Mouse (Mus musculus): ENCODE measurements around the gene Slc7a10.
"Not testable (repeated sequence)": the region's sequence is repeated elsewhere in the genome, so short reads cannot be mapped to it uniquely, and the experiment has no call there.

Slc7a10 gene

DNA sequence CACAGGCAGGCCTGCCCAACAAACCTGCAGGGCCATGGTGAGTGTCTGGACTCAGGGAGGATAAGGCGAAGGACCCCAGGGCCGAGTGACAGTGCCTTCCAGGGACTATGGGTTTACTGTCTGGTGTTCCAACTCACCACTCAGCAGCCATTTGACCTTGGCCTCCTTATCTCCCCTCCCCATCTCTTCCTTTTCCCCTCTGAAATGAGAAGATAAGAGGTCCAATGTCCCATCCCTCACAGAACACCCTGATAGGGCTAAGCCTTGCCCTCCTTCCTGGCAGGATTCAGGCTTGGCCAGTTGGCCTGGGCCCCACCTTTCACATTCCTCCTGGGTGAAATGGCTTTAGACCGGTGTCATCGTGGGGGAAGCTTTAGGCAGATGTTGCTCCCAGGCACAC lies 10.7 kb upstream of the Slc7a10 start:
- DNase-seq = no peak

DNA sequence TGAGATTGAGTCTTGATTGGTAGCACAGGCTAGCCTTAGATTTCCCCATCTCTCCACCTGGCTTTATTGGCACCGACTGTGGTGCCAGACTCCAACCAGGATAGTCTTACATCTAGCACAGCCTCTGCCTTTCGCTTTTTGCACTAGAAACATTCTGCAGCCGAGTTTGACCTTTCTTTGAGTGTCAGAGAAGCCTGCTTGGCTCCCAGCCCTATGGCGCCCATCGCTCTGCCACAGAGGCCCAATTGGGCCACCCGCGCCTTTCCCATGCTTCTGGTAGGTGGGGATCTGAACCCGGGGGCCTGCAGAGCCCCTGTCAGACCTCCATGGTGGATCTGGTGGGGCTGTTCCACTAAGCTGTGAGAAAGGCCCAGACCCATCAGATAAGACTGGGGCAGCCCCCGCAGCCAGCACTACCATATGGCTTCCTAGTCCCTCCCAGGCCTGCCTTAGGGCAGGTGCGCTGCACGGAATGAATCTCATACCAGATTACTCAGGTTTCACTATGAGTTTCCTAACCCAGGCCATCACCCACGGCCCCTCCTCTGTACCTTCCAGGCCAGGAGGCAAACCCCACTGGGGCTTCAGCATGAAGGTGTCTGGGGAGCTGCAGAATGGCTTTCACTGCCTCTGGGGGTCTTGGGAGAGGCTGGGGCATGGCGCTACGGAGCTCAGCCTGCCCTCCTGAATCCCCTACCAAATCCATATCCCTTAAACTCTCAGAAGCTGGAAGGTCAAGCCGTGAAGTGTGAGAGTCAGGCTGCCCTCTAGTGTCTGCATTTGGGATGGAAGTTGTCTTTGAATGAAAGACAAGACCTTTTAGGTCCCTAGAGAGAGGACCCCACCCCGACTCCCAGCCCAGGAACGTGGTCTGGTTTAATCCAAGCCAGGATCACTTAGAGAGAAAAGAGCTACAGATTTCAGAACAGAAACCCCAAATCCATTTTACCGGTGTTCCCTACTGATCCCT lies 9.5 kb upstream of the Slc7a10 start:
- peak; percentile 25 for DNase-seq

DNA sequence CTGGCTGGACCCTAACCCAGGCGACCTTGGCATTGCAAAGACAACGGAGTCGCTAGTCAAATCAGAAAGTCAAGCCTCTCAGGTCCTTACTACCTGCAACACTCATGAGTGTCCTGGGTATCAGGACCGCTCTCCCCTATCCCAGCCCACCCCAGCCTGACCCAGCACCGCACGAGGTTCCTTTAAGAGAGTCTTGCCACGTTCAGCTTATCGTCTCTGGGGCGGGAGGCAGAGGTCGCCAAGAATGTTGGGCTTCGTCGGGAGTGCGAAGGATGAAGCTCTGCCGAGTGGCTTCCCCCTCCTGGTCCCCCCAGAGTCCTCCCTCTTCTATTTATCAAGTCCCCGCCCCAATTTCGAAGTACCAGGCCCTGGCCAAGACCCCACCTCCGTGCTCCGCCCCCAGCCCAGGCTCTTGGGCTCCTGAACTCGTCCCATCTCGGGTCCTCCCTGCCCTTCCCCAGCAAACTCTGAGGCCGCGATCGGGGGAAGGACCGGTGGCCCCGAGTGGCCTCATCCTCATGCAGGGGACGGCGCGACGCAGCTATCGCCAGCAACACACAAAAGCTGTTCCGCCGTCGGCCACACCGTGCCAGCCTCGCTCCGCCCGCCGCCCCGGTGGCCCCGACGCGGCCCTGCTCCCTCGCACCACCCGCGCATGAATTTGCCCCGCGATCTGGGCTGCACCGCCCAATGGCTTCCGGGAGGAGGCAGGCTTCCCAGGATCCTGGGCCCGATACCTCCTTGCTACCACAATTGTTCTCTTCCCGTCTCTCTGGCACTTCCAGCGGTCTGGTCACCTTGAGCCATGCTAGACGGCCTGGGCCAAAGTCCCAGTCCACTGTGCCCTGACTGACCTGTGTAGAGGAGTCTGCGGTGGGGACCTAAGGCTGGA lies 1.1 kb upstream of the Slc7a10 start:
- DNase-seq = no peak

DNA sequence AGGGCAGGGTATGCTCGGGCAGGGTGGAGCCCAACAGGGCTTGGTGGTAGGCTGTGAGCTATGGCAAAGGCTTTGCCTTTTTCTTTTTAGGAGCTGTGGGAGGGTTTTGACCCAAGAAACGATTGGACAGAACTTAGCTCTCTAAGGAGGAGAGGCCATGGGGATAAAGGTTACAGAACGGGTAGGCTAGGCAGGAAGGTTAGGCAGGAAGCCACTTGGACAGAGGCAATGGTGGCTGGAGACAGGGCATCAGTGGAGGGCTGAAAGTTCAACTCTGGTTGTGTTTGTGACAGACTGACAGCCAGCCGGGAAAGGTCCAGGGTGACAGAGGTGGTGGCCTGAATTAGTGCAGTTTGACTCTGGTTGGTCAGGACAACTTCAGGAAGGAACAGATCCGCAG lies 3.5 kb downstream of the Slc7a10 start:
- DNase-seq = no peak

DNA sequence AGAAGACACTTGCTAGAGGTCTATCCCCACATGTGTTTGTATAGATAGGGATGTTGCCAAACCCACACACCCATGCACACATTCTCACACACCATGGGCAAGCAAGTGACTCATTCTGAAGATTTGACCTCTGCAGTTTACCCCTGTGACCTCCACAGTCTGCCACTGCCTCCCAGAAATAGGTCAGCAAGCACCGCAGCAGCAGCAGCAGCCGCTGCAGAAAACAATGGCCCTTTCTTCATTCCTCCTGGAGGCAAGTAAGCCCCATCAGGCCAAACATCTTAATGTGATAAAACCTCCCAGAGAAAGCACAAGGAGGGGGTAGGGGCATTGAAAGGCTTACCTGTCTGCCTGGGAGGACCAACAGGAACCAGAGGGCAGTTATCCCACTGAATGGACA lies 5.1 kb downstream of the Slc7a10 start:
- no peak for DNase-seq

DNA sequence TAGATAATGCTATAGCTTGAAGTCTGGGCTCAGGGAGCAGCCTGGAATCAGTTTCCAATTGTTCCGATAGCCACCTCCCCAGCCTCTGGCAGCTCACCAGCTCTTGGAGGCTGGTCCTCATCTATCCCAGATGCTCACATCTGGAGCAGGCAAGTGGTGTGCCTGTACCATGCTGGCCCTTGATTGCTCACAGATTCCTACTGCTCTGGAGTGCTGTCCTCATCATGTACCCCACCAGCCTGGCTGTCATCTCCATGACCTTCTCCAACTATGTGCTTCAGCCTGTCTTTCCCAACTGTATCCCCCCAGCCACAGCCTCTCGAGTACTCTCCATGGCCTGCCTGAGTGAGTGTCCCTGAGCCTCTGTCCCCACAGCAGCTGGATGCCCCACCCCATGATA lies 10.8 kb downstream of the Slc7a10 start:
- no peak for DNase-seq

DNA sequence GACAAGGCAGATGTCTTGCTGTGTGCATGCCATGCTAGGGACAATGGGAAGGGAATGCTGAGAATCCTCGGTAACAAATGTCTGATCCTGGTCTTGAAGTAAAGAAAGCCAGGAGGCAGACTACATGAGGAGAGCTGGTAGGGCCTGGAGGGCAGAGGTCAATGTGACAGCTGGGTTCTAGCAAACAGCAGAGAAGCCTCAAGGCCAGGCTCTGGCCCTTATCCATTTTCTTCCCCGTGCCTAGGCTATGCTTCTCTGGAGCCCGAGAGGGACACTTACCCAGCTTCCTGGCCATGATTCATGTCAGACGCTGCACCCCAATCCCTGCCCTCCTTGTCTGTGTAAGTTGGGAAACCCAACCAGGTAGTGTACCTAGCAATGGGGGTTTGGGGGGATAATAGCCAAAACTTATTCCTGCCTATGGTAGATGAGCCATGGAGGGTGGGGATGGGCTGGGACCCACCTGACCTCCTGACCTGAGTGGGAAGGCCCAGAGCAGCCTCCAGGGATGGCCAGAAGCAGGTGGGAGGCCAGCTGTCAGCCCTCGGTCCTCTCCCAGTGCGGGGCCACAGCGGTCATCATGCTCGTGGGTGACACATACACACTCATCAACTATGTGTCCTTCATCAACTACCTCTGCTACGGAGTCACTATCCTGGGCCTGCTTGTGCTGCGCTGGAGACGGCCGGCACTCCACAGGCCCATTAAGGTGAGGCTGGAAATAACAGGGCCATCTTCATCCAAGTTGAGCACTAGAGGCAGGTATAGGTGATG lies 13.0 kb downstream of the Slc7a10 start:
- DNase-seq = no peak

DNA sequence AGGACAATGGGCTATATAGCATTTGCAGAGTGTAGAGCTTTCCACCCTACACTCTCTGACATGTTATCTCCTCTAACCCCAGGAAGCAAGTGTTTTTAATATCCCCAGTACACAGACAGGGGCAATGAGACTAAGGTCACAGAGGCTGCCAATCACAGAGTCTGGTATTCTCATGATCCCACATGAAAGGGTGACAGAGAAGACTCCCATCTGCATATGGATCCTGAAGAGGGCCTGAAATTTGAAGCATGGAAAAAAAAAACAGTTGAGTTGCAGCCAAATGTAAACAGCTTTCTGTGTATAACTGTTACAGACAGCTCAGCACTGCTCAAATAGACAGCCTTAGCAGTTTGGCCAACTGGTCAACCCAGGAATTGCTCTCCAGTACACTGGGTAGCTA lies 13.6 kb downstream of the Slc7a10 start:
- no peak for DNase-seq

DNA sequence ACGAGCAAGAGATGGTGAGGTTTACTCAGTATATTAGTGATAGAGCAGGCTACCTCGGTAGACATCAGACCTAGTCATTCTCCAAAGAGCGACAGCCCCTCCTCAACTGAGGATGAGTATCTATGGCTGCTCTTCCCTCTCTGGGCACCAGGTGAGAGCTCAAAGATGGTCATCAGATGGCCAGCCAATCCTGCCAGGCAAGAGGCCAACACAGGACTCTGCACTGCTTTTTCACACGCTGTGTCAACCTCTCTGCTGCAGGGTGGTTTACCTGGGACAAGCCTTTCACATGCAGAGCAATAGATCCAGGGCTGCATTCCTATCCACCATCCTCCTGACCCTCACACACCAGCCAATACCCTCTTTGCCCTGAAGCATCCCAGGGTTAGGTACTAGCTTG lies 25.6 kb downstream of the Slc7a10 start:
- no peak for DNase-seq

DNA sequence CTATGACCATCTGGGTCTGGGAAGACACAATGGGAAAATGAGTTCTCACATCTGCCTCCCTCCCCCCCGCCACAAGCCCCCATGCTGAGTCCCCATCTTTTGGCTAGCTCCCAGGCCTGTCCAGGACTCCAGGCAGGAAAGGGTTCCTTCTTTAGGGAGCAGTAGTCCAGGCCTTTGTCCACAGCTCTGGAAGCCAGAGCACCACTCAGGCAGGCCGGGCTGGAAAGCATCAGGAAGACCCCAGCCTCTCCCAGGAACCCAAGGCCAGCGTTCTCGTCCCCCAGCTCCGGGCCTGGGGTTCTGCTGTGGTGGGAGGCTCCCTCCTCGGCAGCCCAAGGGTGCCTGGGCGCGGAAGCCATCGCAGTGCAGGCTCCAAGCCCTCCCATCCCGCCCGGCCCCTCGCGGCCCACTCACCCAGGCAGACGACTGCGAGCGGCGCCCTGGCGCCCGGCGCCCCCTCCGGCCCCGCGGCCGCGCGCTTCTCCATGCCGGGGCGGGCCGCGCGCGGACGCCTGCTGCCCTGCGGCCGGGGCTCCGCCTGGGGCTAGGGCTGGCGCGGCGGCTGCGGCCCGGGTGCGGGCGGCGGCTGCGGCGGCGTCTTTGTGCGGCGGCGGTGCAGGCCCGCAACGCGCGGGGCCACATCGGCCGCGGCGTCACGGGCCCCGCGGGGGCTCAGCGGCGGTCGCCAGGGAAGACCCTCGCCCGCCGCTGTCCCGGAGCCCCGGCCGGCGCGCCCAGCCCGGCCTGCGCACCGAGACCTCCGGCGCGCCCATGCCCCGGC lies 28.4 kb downstream of the Slc7a10 start:
- no peak for DNase-seq

DNA sequence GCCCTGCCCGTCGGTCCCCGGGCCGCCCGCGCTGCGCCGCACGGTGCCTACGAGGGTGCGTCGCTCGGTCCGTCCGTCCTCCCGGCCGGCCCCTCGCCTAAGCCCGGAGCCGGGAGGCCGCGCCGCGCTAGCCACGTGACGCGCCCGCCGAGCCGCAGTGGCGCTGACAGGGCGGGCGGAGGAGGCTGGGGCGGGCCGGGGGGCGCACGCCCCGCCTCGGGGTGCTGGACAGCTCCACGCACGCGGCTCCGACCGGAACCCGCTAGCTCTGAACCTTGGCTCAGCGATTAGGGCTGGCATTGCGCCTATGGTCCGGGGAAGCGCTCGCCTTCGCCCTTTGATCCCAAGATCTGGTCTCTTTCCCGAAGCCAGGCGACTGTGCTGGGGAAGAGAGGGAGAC lies 29.0 kb downstream of the Slc7a10 start, which contains the start of gene Lrp3:
Gene Lrp3 (minus strand): TSS at position 274 of the 400 bp plus-strand sequence.
- DNase-seq = peak; percentile 61

DNA sequence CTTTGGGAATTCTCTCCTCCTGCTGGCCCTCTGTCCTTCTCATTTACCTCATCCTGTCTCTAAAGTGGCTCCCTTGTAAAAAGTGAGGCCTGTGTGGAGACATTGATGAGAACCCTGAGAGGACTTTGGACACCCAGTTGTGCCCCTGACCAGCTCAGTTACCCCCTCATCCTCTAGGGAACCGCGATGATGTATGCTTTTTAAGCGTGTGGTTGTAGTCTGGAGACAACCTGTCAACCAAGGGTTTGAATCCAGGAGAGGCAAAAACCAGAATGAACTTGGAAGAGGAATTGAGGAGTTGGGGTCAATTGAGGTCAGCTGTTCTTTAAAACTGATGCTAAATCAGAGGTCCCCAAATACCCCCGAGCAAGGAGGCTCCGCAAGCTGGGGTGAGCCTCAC lies 29.5 kb downstream of the Slc7a10 start:
- DNase-seq = no peak

DNA sequence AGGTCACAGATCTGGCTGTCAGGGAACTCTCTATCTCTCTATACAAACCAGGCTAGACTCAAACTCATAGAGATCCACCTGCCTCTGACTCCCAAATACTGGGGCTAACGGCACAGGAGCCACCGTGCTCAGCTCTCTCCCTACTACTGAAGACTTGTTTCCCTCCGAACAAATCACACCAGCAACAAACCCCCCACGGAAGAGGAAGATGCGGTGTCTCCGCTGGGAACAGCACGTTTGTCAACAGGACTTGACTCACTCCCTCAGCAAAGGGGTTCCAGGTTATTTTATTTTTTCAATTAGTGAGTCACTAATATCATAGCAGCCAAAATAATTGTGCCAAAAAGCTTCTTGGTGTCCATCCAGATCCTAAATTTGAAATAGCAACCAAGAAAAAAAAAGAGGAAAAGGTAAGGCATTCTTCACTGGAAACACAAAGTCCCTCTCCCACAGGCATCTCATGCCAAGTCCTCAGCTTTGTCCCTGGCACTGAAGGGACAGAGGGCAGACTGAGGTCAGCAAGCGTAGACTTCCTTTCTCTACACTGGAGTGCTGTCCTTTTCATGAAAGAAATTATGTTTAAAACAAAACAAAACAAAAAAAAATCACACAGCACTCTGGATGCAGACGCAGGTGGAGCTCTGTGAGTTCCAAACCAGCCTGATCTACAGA lies 34.6 kb downstream of the Slc7a10 start:
- no peak for DNase-seq

DNA sequence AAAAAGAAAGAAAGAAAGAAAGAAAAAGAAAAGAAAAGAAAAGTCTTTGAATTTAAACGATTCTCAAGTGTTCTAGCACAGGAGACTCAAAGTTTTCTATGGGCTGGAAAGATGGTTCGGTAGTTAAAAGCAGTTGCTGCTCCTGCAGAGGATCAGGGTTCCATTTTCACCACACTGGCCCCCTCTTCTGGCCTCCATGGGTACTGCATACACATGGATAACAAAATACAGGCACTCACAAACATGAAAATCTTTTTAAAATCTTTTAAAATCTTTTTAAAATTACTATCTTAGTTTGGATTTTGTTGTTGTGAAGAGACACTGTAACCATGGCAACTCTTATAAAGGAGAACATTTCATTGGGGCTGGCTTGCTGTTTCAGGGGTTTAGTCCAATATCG lies 44.1 kb downstream of the Slc7a10 start:
- DNase-seq = peak; percentile 27

DNA sequence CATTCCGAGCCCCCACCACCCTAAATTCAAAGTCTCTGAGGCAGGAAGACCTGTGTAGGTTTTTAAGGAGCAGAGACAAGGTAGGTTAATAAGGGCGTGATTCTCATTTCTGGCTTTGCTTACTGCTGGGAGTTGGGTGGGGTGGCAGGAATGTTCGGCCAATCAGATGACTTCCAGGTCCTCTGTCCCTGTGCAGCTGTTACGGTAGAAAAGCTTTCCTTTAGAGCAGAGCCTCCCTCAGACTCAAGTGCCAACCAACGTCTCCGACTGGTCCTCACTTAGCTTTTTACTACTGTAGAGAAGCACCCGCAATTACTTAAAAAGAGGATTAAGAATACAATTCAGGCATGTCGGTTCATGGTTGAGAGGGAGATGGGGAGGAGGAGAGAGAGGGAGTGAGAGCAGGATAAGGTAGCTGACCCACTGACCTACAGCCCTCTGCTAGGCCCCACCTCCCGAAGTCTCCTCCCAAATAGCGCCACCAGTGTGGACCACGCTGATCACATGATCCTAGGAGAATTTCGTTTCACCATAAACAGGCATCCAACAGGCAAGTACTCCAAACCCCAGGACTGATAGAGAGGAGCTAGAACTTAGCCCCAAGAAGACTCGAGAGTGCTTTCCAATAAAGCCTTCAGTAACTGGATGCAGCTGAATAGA lies 46.7 kb downstream of the Slc7a10 start:
- DNase-seq = no peak

DNA sequence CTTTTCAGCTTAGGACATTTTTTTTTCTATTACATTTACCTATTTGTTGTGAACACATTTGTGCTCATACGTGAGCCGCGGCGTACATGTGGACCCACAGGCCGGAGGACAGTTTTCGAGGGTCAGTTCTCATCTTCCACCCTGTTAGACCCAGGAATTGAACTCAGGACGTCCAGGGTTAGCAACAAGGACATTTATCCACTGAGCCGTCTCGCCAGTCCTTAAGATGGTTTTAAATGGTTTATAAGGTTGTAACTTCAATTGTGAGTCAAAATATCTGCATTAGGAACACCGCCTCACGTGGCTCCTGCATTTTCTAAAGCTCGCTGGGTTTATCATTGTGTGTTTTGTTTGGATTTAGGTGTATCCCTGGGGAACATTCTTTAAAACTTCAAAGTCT lies 47.7 kb downstream of the Slc7a10 start:
- no peak for DNase-seq

DNA sequence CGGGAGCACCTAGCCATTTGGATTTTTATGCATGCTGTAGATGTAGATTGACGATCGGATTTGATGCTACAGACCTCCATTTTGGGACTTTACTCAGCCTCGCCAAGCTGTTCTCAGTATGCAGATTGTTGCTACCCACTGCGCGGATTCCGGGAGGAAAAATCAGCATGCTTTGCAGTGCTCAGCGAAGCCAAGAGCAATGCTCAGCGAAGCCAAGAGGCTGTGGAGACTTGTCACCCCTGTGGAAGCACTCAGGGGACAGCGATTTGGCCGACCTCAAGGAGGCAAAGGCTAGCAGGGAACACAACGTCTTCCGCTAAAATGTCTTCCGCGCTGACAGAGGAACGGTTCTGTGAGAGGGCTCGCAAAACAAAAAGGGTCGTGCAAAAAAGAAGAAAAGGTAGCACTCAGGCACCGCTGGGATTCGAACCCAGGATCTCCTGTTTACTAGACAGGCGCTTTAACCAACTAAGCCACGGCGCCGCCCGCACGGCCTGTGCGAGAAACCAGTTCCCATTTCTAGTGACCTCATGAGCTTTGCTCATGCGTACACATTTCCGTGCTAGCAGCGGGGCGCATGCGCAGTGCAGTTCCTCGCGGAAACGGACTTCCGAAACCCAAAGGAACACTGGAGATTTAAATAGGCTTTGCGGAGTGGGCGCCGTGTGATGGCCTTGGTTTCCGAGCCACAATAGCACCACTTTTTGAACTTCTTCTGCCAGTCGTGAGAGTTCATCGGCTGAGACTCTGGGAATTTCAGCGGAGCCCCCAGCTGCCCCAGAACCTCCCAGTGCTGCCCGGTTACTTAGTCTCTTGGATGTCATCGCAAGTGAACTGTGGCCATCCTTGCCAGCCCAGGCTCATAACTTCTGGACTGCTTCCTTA lies 48.4 kb downstream of the Slc7a10 start:
- DNase-seq = peak; percentile 96

DNA sequence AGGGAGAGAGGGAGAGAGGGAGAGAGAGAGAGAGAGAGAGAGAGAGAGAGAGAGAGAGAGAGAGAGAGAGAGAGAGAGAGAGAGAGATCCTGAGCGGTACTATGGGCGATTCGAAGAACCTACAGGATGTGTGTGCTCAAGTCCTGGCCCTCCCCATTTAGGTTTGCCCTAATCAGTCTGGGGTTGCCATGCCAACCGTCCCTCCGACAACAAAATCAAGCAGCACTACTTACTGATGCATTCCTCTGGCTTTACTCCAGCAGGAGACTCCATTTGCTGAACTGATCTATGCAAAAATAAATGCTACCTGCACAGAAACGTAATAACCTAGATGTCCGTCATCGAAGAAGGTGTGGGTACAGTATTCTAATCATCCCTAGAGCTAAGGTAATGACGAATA lies 49.1 kb downstream of the Slc7a10 start:
- peak; percentile 61 for DNase-seq

DNA sequence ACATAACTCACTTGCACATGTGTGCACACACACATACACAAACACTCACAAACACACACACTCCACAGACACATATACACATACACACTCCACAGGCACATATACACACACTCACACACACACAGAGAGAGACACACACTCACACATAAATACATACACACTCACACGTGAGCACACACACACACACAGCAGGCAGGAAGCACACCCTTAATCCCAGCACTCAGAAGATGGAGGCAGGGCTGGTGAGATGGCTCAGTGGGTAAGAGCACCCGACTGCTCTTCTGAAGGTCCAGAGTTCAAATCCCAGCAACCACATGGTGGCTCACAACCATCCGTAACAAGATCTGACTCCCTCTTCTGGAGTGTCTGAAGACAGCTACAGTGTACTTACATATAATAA lies 51.8 kb downstream of the Slc7a10 start:
- DNase-seq = not testable (repeated sequence)
